Mouse (Mus musculus) neutrophil, adult 59 days (primary cell): Measurements from ENCODE around the gene Olfr564. TPM values are rescaled to one million over a fixed set of nuclear protein-coding genes. Genes with fewer than 3 reads are reported as not detected.

Experiments used
- total RNA-seq, 2 experiments: library from RNA; stranded (reverse); gene quantifications; 1 replicate in 1 of 2; 2 replicates in 1 of 2; pipeline ENCODE4 v1.2.4; 2023

Gene Olfr564
- not detected for total RNA-seq

DNA sequence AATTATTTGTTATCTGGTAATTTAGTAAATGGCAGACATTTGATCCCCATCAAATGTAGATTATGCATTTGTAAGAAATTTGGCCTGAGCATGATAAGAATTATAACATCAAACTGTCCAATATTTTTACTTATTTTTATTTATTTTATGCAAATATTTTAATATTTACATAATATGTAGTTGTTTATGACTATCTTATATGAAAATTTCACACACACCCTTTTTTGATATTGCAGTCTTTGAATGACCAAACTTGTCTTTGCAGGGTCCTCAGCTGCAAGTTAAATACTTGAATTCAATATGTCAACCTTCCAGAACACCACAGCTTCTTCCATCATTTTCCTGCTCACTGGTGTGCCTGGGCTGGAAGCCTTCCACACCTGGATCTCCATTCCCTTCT lies at the start of gene Olfr564:
TSS of gene Olfr564 (plus strand) at position 301 of the 400 bp plus-strand sequence.

GRCm38 (mm10) chr7:102759266-102759665 lies 44.0 kb upstream of the Olfr564 start, which contains the start of the genes Olfr560 and Olfr78:
Olfr560 (minus strand) TSS chr7:102759366.
Olfr78 (minus strand) TSS chr7:102759471.

GRCm38 (mm10) chr7:102770921-102771320 lies 32.4 kb upstream of the Olfr564 start, which contains the start of gene Olfr561:
Olfr561 (plus strand) TSS chr7:102771221.

Other genes starting within 250 kb of the Olfr564 start
- gene Trim21, start 238.0 kb upstream of the Olfr564 start, total RNA-seq: 10 to 100 TPM; 15.5 to 22.2 TPM
- gene Olfr550, start 232.0 kb upstream of the Olfr564 start, total RNA-seq: not detected
- gene Olfr551, start 211.6 kb upstream of the Olfr564 start, total RNA-seq: not detected
- not detected for gene Olfr552, start 205.7 kb upstream of the Olfr564 start, total RNA-seq
- not detected for gene Olfr553, start 185.3 kb upstream of the Olfr564 start, total RNA-seq
- gene Olfr554, start 165.0 kb upstream of the Olfr564 start, total RNA-seq: not detected
- gene Olfr555, start 144.7 kb upstream of the Olfr564 start, total RNA-seq: not detected
- gene Olfr556, start 138.6 kb upstream of the Olfr564 start, total RNA-seq: not detected
- 1 to 10 TPM; 1.9 TPM for gene Trim68, start 116.2 kb upstream of the Olfr564 start, total RNA-seq
- gene Olfr557, start 107.6 kb upstream of the Olfr564 start, total RNA-seq: not detected
- gene Olfr558, start 101.3 kb upstream of the Olfr564 start, total RNA-seq: not detected
- gene Olfr33, start 84.4 kb upstream of the Olfr564 start, total RNA-seq: not detected
- gene Olfr559, start 76.0 kb upstream of the Olfr564 start, total RNA-seq: not detected
- gene Olfr560, start 44.1 kb upstream of the Olfr564 start, total RNA-seq: not detected
- not detected for gene Olfr78, start 44.0 kb upstream of the Olfr564 start, total RNA-seq
- gene Olfr561, start 32.3 kb upstream of the Olfr564 start, total RNA-seq: not detected
- gene Olfr566, start 55.3 kb downstream of the Olfr564 start, total RNA-seq: not detected
- gene Olfr568, start 73.6 kb downstream of the Olfr564 start, total RNA-seq: not detected
- not detected for gene Olfr569, start 87.4 kb downstream of the Olfr564 start, total RNA-seq
- not detected for gene Olfr570, start 91.1 kb downstream of the Olfr564 start, total RNA-seq
- gene Olfr571, start 114.1 kb downstream of the Olfr564 start, total RNA-seq: not detected
- not detected for gene Olfr572, start 120.9 kb downstream of the Olfr564 start, total RNA-seq
- not detected for gene Olfr573-ps1, start 139.1 kb downstream of the Olfr564 start, total RNA-seq
- gene Olfr574, start 145.0 kb downstream of the Olfr564 start, total RNA-seq: not detected
- gene Olfr575, start 155.3 kb downstream of the Olfr564 start, total RNA-seq: not detected
- not detected for gene Olfr576, start 159.2 kb downstream of the Olfr564 start, total RNA-seq
- not detected for gene Olfr577, start 172.5 kb downstream of the Olfr564 start, total RNA-seq
- gene Olfr578, start 185.8 kb downstream of the Olfr564 start, total RNA-seq: not detected
- not detected for gene Olfr582, start 234.5 kb downstream of the Olfr564 start, total RNA-seq
- not detected for gene Olfr583, start 247.8 kb downstream of the Olfr564 start, total RNA-seq